Mouse (Mus musculus) brain, embryonic 14.5 days (tissue): ENCODE results near the gene Dhx30.

ENCODE experiments used
- CTCF ChIP-seq: fragments of 200-500 bp; IDR thresholded peaks from 2 replicates; pipeline ENCODE4 v1.5.1; 2012; ENCODE audit warnings: inconsistent platforms, mild to moderate bottlenecking, moderate library complexity, borderline replicate concordance; ENCODE audit not compliant: insufficient read depth, insufficient read length; ENCODE audit errors: extremely low read depth
- POLR2A ChIP-seq: fragments of 200-500 bp; IDR thresholded peaks from 2 replicates; pipeline ENCODE4 v1.6.1; 2012; ENCODE audit warnings: mild to moderate bottlenecking, inconsistent platforms, borderline replicate concordance; ENCODE audit not compliant: poor library complexity, insufficient read depth, insufficient read length, severe bottlenecking; ENCODE audit errors: extremely low read depth

DNA sequence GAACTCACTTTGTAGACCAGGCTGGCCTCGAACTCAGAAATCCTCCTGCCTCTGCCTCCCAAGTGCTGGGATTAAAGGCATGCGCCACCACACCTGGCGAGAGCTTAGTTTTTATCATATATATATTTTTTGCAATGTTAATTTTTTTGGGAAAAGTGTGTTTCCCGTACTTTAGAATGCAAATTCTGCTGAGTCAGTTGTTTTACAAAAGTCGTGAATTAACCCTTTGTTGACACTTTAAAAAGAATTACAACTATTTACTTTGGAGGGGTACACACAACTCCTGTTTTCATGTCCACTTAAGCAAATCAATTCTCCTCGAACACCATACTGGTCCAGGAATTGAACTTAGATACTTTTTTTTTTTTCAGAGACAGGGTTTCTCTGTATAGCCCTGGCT is 15.3 kb upstream of the Dhx30 start:
- TF ChIP-seq CTCF = no peak
- TF ChIP-seq POLR2A = no peak
